Mouse (Mus musculus): ENCODE measurements around the gene Cx3cr1. TPM values are rescaled to one million over a fixed set of nuclear protein-coding genes. Genes with fewer than 3 reads are reported as not detected.

Gene Cx3cr1
- polyA plus RNA-seq, 1 experiment from 2014 or later: 8.2 TPM

GRCm38 (mm10) chr9:120099304-120099703 lies 29.6 kb upstream of the Cx3cr1 start:
- Histone ChIP-seq H3K9me3 (peaks cover 19% of the 10 kb centered on the region), H3K27me3 (ENCODE audit: insufficient read depth, poor library complexity, severe bottlenecking) (no peaks in the 10 kb centered on the region), H3K36me3 (no peaks in the 10 kb centered on the region), H3K27ac (no peak overlapping the region), H3K4me1 (replicated peaks) (no peaks in the 10 kb centered on the region), H3K4me3 (no peak overlapping the region)
- no peak for DNase-seq (ENCODE audit: low spot score)
- WGBS: 89% methylated on average over 8 of the region's 8 CpGs

DNA sequence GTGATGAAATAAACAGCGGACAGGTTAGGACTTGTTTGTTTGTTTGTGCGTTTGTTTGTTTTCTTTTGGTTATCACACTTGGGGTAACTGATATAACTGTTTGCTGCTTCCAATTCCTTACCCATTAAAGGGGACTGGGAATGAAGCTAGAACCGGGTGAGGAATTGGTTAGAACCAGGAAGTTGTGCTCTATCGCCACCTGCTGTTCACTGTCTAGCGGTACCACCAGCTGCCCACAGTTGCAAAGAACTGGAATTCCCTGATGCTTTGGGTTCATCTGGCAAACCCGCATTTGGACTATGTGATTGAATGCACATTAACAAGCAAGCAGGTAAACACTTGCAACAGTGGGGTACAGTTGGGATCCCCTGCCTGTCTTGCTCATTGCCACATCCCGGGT lies 29.0 kb upstream of the Cx3cr1 start:
- Histone ChIP-seq H3K9me3 (peaks cover 14% of the 10 kb centered on the region), H3K27ac (no peak overlapping the region), H3K4me3 (no peak overlapping the region), H3K4me1 (replicated peaks) (no peaks in the 10 kb centered on the region), H3K36me3 (no peaks in the 10 kb centered on the region), H3K27me3 (ENCODE audit: insufficient read depth, poor library complexity, severe bottlenecking) (no peaks in the 10 kb centered on the region)
- 17% methylated on average over 7 of the region's 7 CpGs for WGBS
- DNase-seq (ENCODE audit: low spot score): peak; percentile 66

DNA sequence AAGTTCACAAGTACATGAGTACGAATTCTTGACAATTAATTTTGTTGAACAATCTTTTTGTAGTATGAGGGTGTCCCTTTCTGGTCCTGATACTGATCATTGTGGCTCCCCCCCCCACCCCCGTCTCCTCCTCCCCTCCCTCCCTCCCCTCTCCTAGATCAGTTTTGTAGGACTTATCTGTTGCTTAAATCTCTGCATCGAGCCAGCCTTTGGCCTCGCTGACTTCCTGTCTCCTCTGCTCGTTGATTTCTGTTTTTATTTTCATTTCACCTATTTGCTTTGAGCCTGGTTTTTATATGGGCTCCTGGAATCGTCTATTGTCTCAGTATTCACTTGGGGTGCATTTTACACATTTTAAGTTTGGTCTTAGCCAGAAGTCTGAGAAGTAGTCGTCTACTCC lies 26.2 kb upstream of the Cx3cr1 start:
- no peaks in the 10 kb centered on the region for H3K36me3 ChIP-seq
- no peaks in the 10 kb centered on the region for H3K27me3 ChIP-seq (ENCODE audit: insufficient read depth, poor library complexity, severe bottlenecking)
- no peak overlapping the region for H3K4me3 ChIP-seq
- no peaks in the 10 kb centered on the region for H3K4me1 ChIP-seq (replicated peaks)
- H3K9me3 ChIP-seq: no peaks in the 10 kb centered on the region
- no peak for DNase-seq (ENCODE audit: low spot score)
- WGBS: 83% methylated on average over 7 of the region's 7 CpGs
- no peak overlapping the region for H3K27ac ChIP-seq

DNA sequence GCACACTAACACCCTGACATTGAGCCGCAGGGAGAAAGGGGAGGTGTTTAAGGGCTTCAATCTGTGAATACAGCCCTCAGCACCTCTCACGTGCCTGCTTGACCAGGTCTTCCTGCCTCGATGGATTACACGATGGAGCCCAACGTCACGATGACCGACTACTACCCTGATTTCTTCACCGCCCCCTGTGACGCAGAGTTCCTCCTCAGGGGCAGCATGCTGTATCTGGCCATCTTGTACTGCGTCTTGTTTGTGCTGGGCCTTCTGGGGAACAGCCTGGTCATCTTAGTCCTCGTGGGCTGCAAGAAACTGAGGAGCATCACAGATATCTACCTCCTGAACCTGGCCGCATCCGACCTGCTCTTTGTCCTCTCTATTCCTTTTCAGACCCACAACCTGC lies 24.0 kb upstream of the Cx3cr1 start:
- Histone ChIP-seq H3K4me1 (replicated peaks) (no peaks in the 10 kb centered on the region), H3K4me3 (no peak overlapping the region), H3K9me3 (no peaks in the 10 kb centered on the region), H3K27me3 (ENCODE audit: insufficient read depth, poor library complexity, severe bottlenecking) (no peaks in the 10 kb centered on the region), H3K36me3 (no peaks in the 10 kb centered on the region), H3K27ac (no peak overlapping the region)
- no peak for DNase-seq (ENCODE audit: low spot score)
- WGBS: 91% methylated on average over 13 of the region's 13 CpGs

DNA sequence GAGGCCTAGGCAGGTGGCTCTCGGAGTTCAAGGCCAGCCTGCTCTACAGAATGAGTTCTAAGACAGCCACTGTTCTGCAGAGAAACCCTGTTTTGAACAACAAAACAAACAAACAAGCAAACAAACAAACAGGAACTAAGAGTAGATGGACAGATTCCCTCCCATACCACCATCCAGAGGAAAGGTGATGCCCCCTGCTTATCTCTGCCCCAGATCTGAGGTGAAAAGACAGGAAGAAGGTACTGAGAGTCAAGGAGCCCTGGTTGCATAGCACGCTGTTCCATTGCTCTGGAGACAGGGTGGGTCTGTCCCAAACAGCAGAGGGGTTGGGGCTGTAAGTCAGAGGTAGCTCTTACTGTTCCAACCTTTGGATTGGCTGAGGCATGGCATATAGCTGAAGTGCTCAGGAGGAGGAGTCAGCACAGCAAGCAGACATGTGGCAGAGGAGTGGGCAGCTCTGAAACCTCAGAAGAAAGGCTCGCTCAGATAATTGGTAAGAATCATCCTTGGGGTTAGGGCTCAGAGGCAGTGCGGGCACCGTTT lies 22.1 kb upstream of the Cx3cr1 start, which contains the start of gene Ccr8:
Gene Ccr8, plus strand, starts transcription at position 419 of the 543 bp plus-strand sequence.
- Histone ChIP-seq H3K27ac (no peak within 1 kb of the TSS), H3K4me3 (no peak within 1 kb of the TSS), H3K9me3 (no peaks in the 10 kb centered on the region), H3K36me3 (no peaks in the 10 kb centered on the region), H3K4me1 (replicated peaks) (no peaks in the 10 kb centered on the region), H3K27me3 (ENCODE audit: insufficient read depth, poor library complexity, severe bottlenecking) (no peaks in the 10 kb centered on the region)
- 80% methylated on average over 5 of the region's 5 CpGs for WGBS
- DNase-seq (ENCODE audit: low spot score): no peak

- no peaks in the 10 kb centered on the region for H3K9me3 ChIP-seq
- DNase-seq (ENCODE audit: low spot score): no peak
- H3K27me3 ChIP-seq (ENCODE audit: insufficient read depth, poor library complexity, severe bottlenecking): no peaks in the 10 kb centered on the region
- H3K36me3 ChIP-seq: no peaks in the 10 kb centered on the region
- 84% methylated on average over 10 of the region's 10 CpGs for WGBS
- H3K4me3 ChIP-seq: no peak overlapping the region
- H3K4me1 ChIP-seq (replicated peaks): no peaks in the 10 kb centered on the region
- H3K27ac ChIP-seq: no peak overlapping the region
These were observed 21.4 kb upstream of the Cx3cr1 start for GRCm38 (mm10) chr9:120091086-120091485.

- Histone ChIP-seq H3K4me1 (replicated peaks) (no peaks in the 10 kb centered on the region), H3K9me3 (no peaks in the 10 kb centered on the region), H3K36me3 (no peaks in the 10 kb centered on the region), H3K27me3 (ENCODE audit: insufficient read depth, poor library complexity, severe bottlenecking) (no peaks in the 10 kb centered on the region), H3K4me3 (no peak overlapping the region), H3K27ac (no peak overlapping the region)
- WGBS: 88% methylated on average over 7 of the region's 7 CpGs
- DNase-seq (ENCODE audit: low spot score): no peak
These were observed 19.4 kb upstream of the Cx3cr1 start for GRCm38 (mm10) chr9:120089125-120089524.

DNA sequence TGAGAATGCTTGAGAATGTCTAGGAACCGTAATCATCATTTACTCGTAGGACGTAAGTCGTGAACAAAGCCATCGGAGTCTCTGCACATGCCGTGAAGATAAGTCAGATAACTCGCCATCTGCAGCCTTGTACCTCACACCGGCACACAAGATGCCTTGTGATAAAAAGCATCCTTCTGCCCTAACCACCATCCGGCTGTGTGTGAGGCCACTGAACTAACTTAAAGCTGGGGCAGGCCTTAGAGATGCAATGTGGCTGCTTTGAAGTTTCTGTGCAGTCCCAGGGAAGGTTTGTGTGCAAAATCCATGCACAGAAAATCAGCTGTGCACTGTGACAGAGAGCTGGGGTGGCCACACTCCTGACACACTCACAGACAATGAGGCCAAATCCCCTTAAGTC lies 14.7 kb upstream of the Cx3cr1 start:
- no peak for DNase-seq (ENCODE audit: low spot score)
- Histone ChIP-seq H3K4me3 (no peak overlapping the region), H3K27me3 (ENCODE audit: insufficient read depth, poor library complexity, severe bottlenecking) (no peaks in the 10 kb centered on the region), H3K36me3 (no peaks in the 10 kb centered on the region), H3K9me3 (0 out of 2 replicates have a peak, but pooled peaks cover 5% of the 10 kb centered on the region), H3K4me1 (replicated peaks) (peaks cover 13% of the 10 kb centered on the region), H3K27ac (no peak overlapping the region)
- 92% methylated on average over 9 of the region's 9 CpGs for WGBS

GRCm38 (mm10) chr9:120083158-120083894 lies 13.6 kb upstream of the Cx3cr1 start:
- Histone ChIP-seq H3K4me1 (replicated peaks) (peaks cover 13% of the 10 kb centered on the region), H3K9me3 (0 out of 2 replicates have a peak, but pooled peaks cover 5% of the 10 kb centered on the region), H3K4me3 (no peak overlapping the region), H3K36me3 (no peaks in the 10 kb centered on the region), H3K27me3 (ENCODE audit: insufficient read depth, poor library complexity, severe bottlenecking) (no peaks in the 10 kb centered on the region), H3K27ac (0 out of 2 replicates have a peak overlapping the region, but pooled peaks have one; percentile 30)
- DNase-seq (ENCODE audit: low spot score): no peak
- WGBS: 80% methylated on average over 18 of the region's 18 CpGs

- DNase-seq (ENCODE audit: low spot score): no peak
- H3K9me3 ChIP-seq: 0 out of 2 replicates have a peak, but pooled peaks cover 5% of the 10 kb centered on the region
- 67% methylated on average over 4 of the region's 4 CpGs for WGBS
- H3K27me3 ChIP-seq (ENCODE audit: insufficient read depth, poor library complexity, severe bottlenecking): no peaks in the 10 kb centered on the region
- no peaks in the 10 kb centered on the region for H3K36me3 ChIP-seq
- H3K27ac ChIP-seq: no peak overlapping the region
- no peak overlapping the region for H3K4me3 ChIP-seq
- H3K4me1 ChIP-seq (replicated peaks): peaks cover 13% of the 10 kb centered on the region
These were observed 13.0 kb upstream of the Cx3cr1 start for GRCm38 (mm10) chr9:120082691-120083090.

DNA sequence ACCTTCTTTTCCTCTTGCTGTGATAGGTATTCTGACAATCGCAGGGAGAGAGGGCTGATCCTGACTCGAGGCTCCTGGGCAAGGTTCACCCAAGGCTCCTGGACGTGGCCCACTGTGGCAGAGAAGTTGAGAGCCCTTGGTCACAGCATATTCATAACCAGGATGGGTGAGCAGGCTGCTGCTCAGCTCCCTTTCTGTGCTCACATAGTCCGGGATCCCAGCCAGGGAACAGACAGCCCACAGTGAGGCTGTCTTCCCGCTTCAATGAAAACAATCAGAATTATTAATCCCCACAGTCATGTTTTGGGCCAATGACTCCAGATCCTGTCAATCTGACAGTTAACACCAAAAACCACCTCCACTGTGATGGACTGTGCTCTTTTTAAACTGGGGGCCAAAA lies 12.3 kb upstream of the Cx3cr1 start:
- Histone ChIP-seq H3K4me1 (replicated peaks) (peaks cover 13% of the 10 kb centered on the region), H3K9me3 (0 out of 2 replicates have a peak, but pooled peaks cover 5% of the 10 kb centered on the region), H3K27ac (no peak overlapping the region), H3K4me3 (no peak overlapping the region), H3K36me3 (no peaks in the 10 kb centered on the region), H3K27me3 (ENCODE audit: insufficient read depth, poor library complexity, severe bottlenecking) (no peaks in the 10 kb centered on the region)
- DNase-seq (ENCODE audit: low spot score): no peak
- 84% methylated on average over 5 of the region's 5 CpGs for WGBS

- H3K4me1 ChIP-seq (replicated peaks): peaks cover 13% of the 10 kb centered on the region
- no peaks in the 10 kb centered on the region for H3K27me3 ChIP-seq (ENCODE audit: insufficient read depth, poor library complexity, severe bottlenecking)
- no peak overlapping the region for H3K27ac ChIP-seq
- 75% methylated on average over 6 of the region's 6 CpGs for WGBS
- no peak for DNase-seq (ENCODE audit: low spot score)
- 0 out of 2 replicates have a peak, but pooled peaks cover 5% of the 10 kb centered on the region for H3K9me3 ChIP-seq
- no peaks in the 10 kb centered on the region for H3K36me3 ChIP-seq
- H3K4me3 ChIP-seq: no peak overlapping the region
These were observed 11.6 kb upstream of the Cx3cr1 start for GRCm38 (mm10) chr9:120081247-120081646.

GRCm38 (mm10) chr9:120080546-120081108 lies 10.9 kb upstream of the Cx3cr1 start:
- H3K27me3 ChIP-seq (ENCODE audit: insufficient read depth, poor library complexity, severe bottlenecking): no peaks in the 10 kb centered on the region
- DNase-seq (ENCODE audit: low spot score): no peak
- H3K4me3 ChIP-seq: no peak overlapping the region
- H3K9me3 ChIP-seq: 0 out of 2 replicates have a peak, but pooled peaks cover 5% of the 10 kb centered on the region
- H3K27ac ChIP-seq: no peak overlapping the region
- 82% methylated on average over 8 of the region's 8 CpGs for WGBS
- no peaks in the 10 kb centered on the region for H3K36me3 ChIP-seq
- peaks cover 13% of the 10 kb centered on the region for H3K4me1 ChIP-seq (replicated peaks)

Data from hindbrain, embryonic 10.5 days (tissue).